Mouse (Mus musculus) heart, embryonic 11.5 days (tissue): ENCODE data around the gene Afap1l2. TPM values are rescaled to one million over a fixed set of nuclear protein-coding genes. Genes with fewer than 3 reads are reported as not detected.

Experiments used
- ATAC-seq: fragments of 200-750 bp; cut with Nextera tagmentation; replicated peaks from 2 replicates; pipeline ENCODE4 v1.8.0; 2017; ENCODE audit warnings: moderate library complexity; ENCODE audit not compliant: insufficient number of reproducible peaks, low FRiP score, low TSS enrichment
- H3K27ac ChIP-seq: fragments of 300-500 bp; sonication (generic); 2 replicates; pipeline ENCODE4 v1.5.1; 2014; ENCODE audit warnings: mild to moderate bottlenecking, low read depth, low read length
- H3K27me3 ChIP-seq: fragments of 300-500 bp; sonication (generic); 2 replicates; pipeline ENCODE4 v1.6.1; 2014; ENCODE audit warnings: mild to moderate bottlenecking, low read length, mixed read lengths; ENCODE audit not compliant: control insufficient read depth, insufficient read depth
- H3K36me3 ChIP-seq: fragments of 300-500 bp; sonication (generic); 2 replicates; pipeline ENCODE4 v1.6.1; 2014; ENCODE audit warnings: mild to moderate bottlenecking, low read length, moderate library complexity, mixed read lengths; ENCODE audit not compliant: control insufficient read depth, insufficient read depth
- H3K4me1 ChIP-seq: fragments of 300-500 bp; sonication (generic); 2 replicates; pipeline ENCODE4 v1.6.1; 2014; ENCODE audit warnings: low read length; ENCODE audit not compliant: control insufficient read depth, insufficient read depth
- H3K4me2 ChIP-seq: fragments of 300-500 bp; sonication (generic); 2 replicates; pipeline ENCODE4 v1.6.1; 2014; ENCODE audit warnings: mild to moderate bottlenecking, moderate library complexity
- H3K4me3 ChIP-seq: fragments of 300-500 bp; sonication (generic); 2 replicates; pipeline ENCODE4 v1.5.1; 2014; ENCODE audit warnings: low read depth, low read length
- H3K9ac ChIP-seq: fragments of 300-500 bp; sonication (generic); 2 replicates; pipeline ENCODE4 v1.6.1; 2014; ENCODE audit warnings: mild to moderate bottlenecking, low read depth, low read length, moderate library complexity
- H3K9me3 ChIP-seq: fragments of 300-500 bp; sonication (generic); replicated peaks from 2 replicates; pipeline ENCODE4 v1.6.1; 2016; ENCODE audit warnings: low read length; ENCODE audit not compliant: control insufficient read depth
- WGBS: fragments of 180-500 bp; shearing (Covaris S2); extraction: QIAGEN DNeasy Blood & Tissue Kit; methylation state at CpG from one replicate; pipeline ENCODE4 v1.1.7; 2014; ENCODE audit not compliant: insufficient replicate concordance; 5-methylcytosine and 5-hydroxymethylcytosine counted together
- polyA plus RNA-seq: library from polyadenylated mRNA; unstranded; fragments of >200 nt; fragmentation: Nextera tagmentation; extraction: Ambion mirVana; gene quantifications from 2 replicates; pipeline ENCODE4 v1.2.1, GENCODE M21; 2014

The Afap1l2 gene
- polyA plus RNA-seq, 1 experiment from 2014 or later: 1.3 TPM

DNA sequence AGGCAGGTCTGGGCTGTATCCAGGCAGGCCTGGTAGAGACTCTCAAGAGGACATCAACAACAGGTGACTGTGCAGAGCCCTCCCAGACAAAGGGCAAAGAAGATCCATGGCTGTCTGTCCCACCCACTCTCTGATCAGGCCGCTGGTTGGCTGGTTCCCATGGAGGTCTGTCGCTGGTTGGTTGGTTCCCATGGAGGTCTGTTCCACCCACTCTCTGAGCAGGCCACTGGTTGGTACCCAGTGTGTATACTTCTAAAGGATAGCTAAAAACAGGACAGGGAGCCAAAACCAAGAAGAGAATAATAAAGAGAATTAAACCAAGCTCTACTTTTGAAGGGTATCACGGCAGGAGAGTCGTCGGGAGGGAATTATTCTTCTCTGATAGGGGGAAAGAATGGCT is 31.5 kb downstream of the Afap1l2 start:
- H3K27ac ChIP-seq: no peak overlapping the region
- H3K4me3 ChIP-seq: no peak overlapping the region
- H3K4me1 ChIP-seq: peaks cover 3% of the 10 kb centered on the region; the same call in 1 of the 2 replicates
- no peak for ATAC-seq
- no peak overlapping the region for H3K9ac ChIP-seq
- H3K4me2 ChIP-seq: no peak overlapping the region
- no peaks in the 10 kb centered on the region for H3K36me3 ChIP-seq
- H3K27me3 ChIP-seq: no peaks in the 10 kb centered on the region
- 86% methylated on average over 5 of the region's 5 CpGs for WGBS
- H3K9me3 ChIP-seq: no peaks in the 10 kb centered on the region

DNA sequence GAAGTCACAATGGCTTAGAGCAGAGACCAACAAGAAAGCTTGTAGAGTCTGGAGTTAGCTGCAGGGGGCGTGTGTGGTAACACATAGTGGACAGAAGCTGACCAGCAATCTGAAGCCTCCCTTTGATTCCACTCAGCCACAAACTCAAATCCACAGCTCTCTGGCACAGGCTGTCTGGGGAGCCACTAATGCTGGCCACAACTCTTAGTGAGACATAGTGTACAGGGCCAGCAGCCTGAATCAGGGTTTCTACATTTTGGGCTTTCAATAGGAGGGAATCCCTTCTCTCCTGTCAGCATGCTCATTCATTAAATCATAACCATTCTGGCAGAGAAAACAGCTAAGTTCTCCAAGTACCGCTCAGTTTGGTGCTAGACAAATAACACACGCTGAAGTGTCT is 32.5 kb downstream of the Afap1l2 start:
- H3K27me3 ChIP-seq: no peaks in the 10 kb centered on the region
- ATAC-seq: no peak
- H3K4me2 ChIP-seq: no peak overlapping the region
- H3K9me3 ChIP-seq: no peaks in the 10 kb centered on the region
- peaks cover 2% of the 10 kb centered on the region; the same call in 1 of the 2 replicates for H3K4me1 ChIP-seq
- no peaks in the 10 kb centered on the region for H3K36me3 ChIP-seq
- 84% methylated on average over 3 of the region's 3 CpGs for WGBS
- H3K4me3 ChIP-seq: no peak overlapping the region
- no peak overlapping the region for H3K27ac ChIP-seq
- no peak overlapping the region for H3K9ac ChIP-seq

DNA sequence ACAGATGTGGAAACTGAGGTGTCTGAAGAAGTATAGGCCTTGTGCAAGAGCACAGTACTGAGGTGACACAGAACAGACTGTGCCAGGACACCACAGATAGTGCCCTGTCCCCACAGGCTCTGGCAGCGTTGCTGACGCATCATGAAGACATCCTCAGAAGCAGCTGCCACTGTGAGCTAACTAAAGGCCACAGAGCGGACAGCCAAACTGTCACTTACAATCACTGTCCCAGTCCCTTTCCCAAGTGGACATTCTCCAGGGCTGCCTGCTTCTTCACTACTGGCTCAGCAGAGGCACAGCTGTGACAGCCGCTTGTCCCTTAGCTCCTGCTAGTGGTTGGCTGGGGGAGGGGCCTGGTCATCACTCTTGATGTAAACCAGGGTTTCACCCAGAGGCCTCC is 33.9 kb downstream of the Afap1l2 start:
- 37% methylated on average over 4 of the region's 4 CpGs for WGBS
- no peaks in the 10 kb centered on the region for H3K27me3 ChIP-seq
- no peaks in the 10 kb centered on the region for H3K9me3 ChIP-seq
- no peaks in the 10 kb centered on the region for H3K36me3 ChIP-seq
- peaks cover 2% of the 10 kb centered on the region; the same call in 1 of the 2 replicates for H3K4me1 ChIP-seq
- H3K27ac ChIP-seq: peak overlapping the region; percentile 22; the same call in 1 of the 2 replicates
- ATAC-seq: 0 out of 2 replicates have a peak, but pooled peaks have one; percentile 18
- no peak overlapping the region for H3K9ac ChIP-seq
- no peak overlapping the region for H3K4me3 ChIP-seq
- no peak overlapping the region for H3K4me2 ChIP-seq

DNA sequence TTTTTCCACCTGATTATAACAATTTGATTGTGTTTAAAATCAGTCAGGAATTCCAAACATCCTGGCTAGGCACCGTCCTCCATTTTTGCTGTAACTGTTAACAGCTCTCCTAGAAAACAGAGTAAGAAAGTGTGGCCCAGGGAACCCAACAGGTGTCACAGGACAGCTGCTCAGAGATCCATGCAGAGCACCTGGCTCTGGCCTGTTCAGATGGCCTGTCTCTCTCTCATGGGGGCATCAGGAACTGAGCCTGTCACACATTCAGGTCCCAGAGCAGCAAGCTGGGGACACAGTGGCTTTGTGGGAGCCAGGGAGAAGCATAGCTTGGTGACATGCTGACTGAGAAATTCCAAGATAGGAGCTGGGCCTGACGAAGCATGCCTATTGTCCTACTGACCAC is 35.3 kb downstream of the Afap1l2 start:
- H3K4me1 ChIP-seq: peaks cover 2% of the 10 kb centered on the region; the same call in 1 of the 2 replicates
- H3K27ac ChIP-seq: no peak overlapping the region
- H3K4me2 ChIP-seq: no peak overlapping the region
- no peaks in the 10 kb centered on the region for H3K36me3 ChIP-seq
- ATAC-seq: no peak
- H3K27me3 ChIP-seq: no peaks in the 10 kb centered on the region
- no peaks in the 10 kb centered on the region for H3K9me3 ChIP-seq
- WGBS: 40% methylated on average over 2 of the region's 2 CpGs
- H3K4me3 ChIP-seq: no peak overlapping the region
- H3K9ac ChIP-seq: 0 out of 2 replicates have a peak overlapping the region, but pooled peaks have one; percentile 28

DNA sequence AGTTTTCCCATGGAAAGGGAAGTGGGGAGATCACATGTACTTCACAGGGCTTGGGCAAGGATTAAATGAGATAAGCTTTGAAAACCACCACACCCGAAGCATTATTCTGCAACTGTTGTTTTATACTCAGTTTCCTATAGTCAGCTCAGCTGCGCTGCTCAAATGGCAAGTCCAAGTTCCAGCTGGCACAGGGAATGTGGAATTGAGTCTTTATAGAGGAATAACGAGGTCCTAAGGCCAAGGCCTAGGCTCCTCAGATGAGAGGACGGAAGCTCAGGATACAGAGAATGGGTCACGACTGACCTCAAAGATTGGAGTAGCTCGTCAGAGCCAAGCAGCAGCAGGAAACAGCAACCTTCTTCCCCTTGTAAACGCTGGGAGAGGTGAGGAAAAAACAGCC is 36.7 kb downstream of the Afap1l2 start:
- H3K9me3 ChIP-seq: no peaks in the 10 kb centered on the region

DNA sequence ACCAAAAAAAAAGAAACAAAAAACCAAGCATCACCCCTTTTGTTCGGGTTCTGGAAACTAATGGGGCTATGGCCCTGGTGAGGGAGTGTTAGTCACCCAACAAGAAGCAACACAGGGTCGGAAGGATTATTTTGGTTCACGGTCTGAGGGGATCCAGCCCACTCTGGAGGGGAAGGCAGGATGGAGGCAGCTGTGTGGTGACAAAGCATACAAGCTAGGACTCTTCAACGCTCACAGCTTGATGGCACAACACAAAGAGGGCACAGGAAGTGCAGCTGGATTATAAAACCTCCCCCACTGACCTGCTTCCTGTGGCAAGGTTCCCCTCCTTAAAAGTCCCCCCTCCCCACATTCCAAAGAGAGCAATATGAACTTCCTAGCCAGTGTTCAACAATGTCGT is 44.2 kb downstream of the Afap1l2 start:
- no peak for ATAC-seq
- no peak overlapping the region for H3K9ac ChIP-seq

More for the DNA sequence above, 36.7 kb downstream of the Afap1l2 start:
- 69% methylated on average over 7 of the region's 7 CpGs for WGBS
- Histone ChIP-seq H3K27me3 (no peaks in the 10 kb centered on the region), H3K27ac (no peak overlapping the region), H3K4me3 (no peak overlapping the region), H3K36me3 (no peaks in the 10 kb centered on the region), H3K4me2 (no peak overlapping the region), H3K4me1 (0 out of 2 replicates have a peak, but pooled peaks cover 2% of the 10 kb centered on the region), H3K9ac (no peak overlapping the region)
- ATAC-seq: no peak

DNA sequence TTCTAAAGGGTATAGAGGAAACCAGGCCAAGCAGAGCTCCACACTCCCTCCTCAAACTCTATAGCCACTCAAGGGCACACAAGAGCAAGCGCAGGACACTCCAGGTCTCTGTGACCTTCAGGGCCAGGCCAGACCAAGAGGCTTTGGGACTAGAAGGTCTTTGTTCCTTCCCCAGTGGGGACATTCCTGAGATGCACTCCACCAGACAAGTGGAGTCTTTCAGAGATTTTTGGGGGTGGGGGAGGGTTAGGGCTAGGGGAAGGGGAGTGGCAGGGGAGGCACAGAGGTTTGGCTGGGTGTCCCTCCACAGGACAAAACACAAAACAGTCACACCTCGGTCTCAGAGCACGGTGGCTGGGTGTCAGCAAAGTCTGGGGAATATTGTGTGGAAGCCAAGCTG is 48.4 kb downstream of the Afap1l2 start:
- Histone ChIP-seq H3K36me3 (no peaks in the 10 kb centered on the region), H3K4me1 (peaks cover 8% of the 10 kb centered on the region), H3K9me3 (no peaks in the 10 kb centered on the region), H3K27me3 (no peaks in the 10 kb centered on the region), H3K4me3 (no peak overlapping the region), H3K9ac (no peak overlapping the region), H3K27ac (no peak overlapping the region), H3K4me2 (no peak overlapping the region)
- no peak for ATAC-seq
- 60% methylated on average over 3 of the region's 3 CpGs for WGBS

More for the DNA sequence above, 44.2 kb downstream of the Afap1l2 start:
- Histone ChIP-seq H3K36me3 (no peaks in the 10 kb centered on the region), H3K4me1 (peaks cover 8% of the 10 kb centered on the region), H3K27ac (no peak overlapping the region), H3K4me3 (no peak overlapping the region), H3K4me2 (no peak overlapping the region), H3K27me3 (no peaks in the 10 kb centered on the region), H3K9me3 (no peaks in the 10 kb centered on the region)
- WGBS: 57% methylated on average over 5 of the region's 5 CpGs

DNA sequence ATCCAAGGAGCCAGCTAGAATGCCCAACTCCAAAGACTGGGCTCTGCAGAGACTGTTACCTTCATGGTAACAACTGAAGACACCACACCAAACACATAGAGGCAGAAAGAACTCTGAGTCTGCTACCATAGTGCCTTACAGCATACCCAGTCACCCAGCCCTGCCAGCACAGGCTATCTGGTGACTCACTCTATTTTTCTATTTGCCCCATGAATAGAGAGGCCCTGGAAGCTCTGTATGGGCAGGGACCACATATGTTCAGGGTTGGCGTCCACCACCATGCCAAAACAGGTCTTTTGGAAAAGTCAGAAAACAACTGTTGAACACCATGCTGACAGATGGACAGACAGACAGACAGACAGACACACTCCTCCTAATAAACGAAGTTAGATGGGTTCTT is 49.0 kb downstream of the Afap1l2 start:
- H3K9ac ChIP-seq: no peak overlapping the region
- ATAC-seq: no peak
- no peak overlapping the region for H3K4me2 ChIP-seq
- H3K4me3 ChIP-seq: no peak overlapping the region
- H3K27ac ChIP-seq: no peak overlapping the region
- no peaks in the 10 kb centered on the region for H3K36me3 ChIP-seq
- no peaks in the 10 kb centered on the region for H3K9me3 ChIP-seq
- H3K4me1 ChIP-seq: peaks cover 8% of the 10 kb centered on the region
- WGBS: 70% methylated on average over 2 of the region's 2 CpGs
- H3K27me3 ChIP-seq: no peaks in the 10 kb centered on the region

DNA sequence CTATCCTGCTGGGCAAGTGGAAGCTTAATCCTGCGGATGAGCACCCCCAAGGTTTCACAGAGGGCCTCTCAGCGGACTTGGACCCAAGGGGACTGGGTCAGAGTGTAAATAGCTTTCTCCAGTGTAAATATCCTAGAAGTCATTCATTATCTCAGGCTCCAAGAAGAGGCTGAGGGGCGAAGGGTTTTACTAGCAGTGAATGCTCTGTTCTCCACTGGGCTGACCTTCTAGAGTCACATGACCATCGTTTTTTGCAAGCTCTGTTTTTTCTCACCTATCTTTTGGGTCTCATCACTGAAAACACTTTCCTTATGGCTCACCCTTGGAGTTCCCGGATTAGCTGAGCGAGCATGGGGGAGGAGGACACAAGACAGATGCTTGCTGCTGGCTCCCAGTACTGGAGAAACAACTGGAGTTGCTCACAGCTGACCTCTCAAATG is 49.4 kb downstream of the Afap1l2 start:
- Histone ChIP-seq H3K4me3 (no peak overlapping the region), H3K36me3 (no peaks in the 10 kb centered on the region), H3K4me1 (peaks cover 8% of the 10 kb centered on the region), H3K9me3 (no peaks in the 10 kb centered on the region), H3K9ac (no peak overlapping the region), H3K4me2 (no peak overlapping the region), H3K27ac (no peak overlapping the region), H3K27me3 (no peaks in the 10 kb centered on the region)
- 46% methylated on average over 6 of the region's 6 CpGs for WGBS
- no peak for ATAC-seq
